Mouse (Mus musculus) CD4-positive, CD25-positive, alpha-beta regulatory T cell, adult 2 months (primary cell): ENCODE results near the gene Clca3a1.

Experiments used
- DNase-seq: peaks from one replicate; pipeline ENCODE4 v3.0.0-alpha.2; 2012; ENCODE audit warnings: low read depth, low spot score

Clca3a1 gene

GRCm38 (mm10) chr3:144719088-144719900, 41.5 kb downstream of the Clca3a1 start:
- peak; percentile 78 for DNase-seq

DNA sequence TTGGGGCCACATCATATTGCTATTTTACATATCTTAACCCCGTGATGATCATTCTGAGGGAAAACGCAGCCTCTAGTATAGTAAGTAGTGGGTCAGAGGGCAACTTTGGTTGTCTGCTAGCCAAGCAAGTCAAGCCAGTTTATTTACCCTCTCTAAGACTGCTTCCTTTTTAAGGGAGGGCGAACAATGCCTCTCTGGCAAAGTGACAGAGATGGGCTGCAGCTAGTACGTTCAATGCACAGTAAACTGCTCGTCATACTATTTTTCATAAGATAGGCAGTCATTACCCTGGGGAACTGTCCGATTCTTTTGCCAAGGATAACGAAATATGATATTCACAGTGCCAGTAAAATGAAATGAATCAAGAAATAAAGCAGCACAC, 42.1 kb downstream of the Clca3a1 start:
- DNase-seq = peak; percentile 21

DNA sequence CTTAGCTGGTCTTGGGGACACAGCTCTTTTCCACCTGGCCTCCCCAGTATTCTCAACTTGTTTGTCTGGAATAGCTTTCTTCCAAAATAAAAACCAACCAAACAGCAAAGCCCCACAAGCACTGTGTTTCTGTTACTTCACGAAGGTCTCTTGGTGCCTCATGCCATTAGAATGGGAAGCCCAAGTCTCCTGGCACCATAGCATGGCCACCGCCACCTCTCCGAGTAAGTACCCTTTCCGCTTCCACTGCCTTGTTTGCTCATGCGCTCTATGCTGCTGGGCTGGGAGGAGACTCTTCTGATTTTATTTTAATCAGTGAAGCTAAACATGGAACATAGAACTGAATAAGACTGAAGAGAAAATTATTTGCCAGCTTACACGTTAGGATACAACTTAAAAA, 42.9 kb downstream of the Clca3a1 start:
- DNase-seq = no peak

GRCm38 (mm10) chr3:144717121-144717520, 43.7 kb downstream of the Clca3a1 start:
- no peak for DNase-seq

- peak; percentile 46 for DNase-seq
These were observed 44.9 kb downstream of the Clca3a1 start for GRCm38 (mm10) chr3:144715901-144716300.

- no peak for DNase-seq
These were observed 45.7 kb downstream of the Clca3a1 start for GRCm38 (mm10) chr3:144715033-144715432.

DNA sequence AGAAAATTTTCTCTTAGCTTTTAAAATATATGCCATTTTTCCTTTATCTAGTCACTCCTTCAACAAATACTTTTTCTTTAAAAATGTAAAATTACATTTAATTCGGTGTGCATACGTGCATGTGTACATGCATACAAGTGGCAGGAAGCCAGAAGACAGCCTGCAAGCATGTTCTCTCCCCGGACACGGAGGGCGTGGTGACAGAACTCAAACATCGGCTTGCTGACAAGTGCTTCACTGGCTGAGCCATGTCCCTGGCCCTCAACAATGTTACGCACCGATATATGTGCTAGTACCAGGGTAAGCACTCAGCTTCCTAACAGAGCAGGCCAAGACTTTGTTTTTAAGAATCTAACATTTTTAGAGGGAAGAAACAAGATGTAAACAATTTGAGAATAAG, 46.2 kb downstream of the Clca3a1 start:
- DNase-seq = peak; percentile 46

DNA sequence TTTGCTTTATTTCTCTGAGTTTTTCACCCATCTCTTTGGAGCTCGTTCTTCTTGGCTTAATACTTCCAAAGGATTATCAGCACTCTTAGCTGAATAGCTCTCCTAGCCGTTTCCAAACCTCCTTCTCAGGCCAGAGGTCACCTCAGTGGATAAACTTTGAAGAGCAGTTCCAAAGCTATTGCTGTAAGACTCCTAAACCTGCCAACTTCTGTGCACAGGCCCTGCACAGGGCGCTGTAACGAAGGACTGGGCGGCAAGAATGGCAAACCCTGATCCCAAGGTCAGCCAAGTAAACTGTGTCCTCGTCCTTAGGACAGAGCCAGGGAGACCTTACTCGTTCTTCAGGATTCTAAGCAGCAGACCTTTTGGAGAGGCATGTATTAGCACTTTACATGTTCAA, 46.7 kb downstream of the Clca3a1 start:
- DNase-seq = no peak

DNA sequence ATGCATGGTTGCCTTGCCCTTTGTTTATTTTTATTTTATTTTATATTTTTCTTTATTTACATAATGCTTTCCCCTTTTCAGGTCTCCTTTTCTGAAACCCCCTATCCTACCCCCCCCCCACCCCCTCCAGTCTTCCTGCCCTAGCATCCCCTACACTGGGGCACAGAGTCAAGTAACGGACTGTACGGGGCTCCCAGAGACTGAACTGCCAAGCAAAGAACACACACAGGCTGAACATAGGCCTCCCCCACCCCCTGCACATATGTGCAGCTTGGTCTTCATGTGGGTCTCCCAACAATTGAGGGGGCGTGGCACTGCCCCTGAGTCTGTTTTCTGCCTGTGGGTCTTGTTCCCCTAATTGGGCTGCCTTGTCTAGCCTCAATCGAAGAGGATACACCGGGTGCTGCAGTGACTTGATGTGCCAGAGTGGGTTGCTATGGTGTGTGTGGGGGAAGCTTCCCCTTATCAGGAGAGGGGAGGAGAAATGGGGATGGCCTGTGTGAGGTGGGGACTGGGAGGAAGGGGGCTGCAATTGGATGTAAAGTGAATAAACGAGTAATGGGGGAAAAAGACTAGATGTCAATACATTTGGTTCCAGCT, 49.1 kb downstream of the Clca3a1 start:
- DNase-seq = no peak

DNA sequence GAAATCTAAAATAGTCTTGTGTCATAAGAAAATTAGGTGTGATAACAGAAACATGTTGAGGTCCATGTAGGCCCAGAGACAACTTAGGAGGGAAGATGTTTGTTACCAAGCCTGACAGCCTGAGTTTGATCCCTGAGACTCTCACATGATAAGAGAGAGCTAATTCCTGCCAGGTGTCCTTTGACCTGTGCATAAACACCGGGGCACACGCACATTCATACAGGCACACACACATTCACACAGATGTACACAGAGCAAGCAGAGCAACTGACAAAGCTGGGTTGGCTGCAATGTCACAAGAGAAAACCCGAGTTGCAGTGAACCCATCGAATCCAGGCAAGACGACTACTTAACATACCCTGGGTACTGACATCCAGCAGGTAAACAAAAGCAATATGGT, 52.2 kb downstream of the Clca3a1 start:
- no peak for DNase-seq

- DNase-seq = peak; percentile 50
These were observed 56.8 kb downstream of the Clca3a1 start for GRCm38 (mm10) chr3:144703959-144704358.

GRCm38 (mm10) chr3:144698790-144699433, 61.9 kb downstream of the Clca3a1 start:
- no peak for DNase-seq

DNA sequence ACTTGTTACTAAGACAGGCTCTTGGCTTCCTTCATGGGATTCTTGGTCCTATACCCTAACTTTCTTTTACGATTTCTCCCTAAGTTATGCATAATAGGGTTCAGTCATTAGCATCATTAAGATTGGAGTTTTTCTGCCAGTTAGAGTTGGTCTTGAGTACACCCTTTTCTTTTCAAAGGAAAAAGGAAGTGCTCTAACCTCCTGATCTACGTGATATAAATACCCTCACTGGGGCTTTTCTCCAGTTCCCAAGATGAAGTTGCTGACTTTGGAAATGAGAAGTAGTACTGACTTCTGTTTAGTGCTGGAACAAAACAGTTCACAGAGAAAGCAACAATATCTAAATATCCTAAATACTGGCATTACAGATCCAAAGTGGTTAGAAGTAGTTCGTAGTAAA, 62.8 kb downstream of the Clca3a1 start:
- no peak for DNase-seq

DNA sequence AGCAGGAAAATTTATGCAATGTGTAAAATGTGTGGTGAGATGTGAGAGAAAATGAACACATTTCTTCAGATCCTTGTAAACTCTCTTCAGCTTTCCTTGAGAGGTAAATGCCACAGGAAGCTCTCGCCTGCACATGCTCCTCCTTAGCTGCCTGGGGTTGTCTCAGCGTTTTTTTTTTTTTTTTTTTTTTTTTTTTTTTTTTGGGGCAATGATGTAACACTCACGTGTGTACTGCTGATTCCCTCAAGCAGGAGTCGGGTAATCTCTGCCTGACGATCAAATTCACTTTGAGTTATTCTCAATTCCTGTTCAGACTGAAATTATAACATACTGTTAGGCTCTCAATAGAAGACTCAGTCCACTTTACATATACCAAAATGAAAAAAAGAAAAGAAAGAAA, 63.6 kb downstream of the Clca3a1 start:
- DNase-seq = peak; percentile 18

GRCm38 (mm10) chr3:144694941-144695340, 65.8 kb downstream of the Clca3a1 start:
- no peak for DNase-seq

DNA sequence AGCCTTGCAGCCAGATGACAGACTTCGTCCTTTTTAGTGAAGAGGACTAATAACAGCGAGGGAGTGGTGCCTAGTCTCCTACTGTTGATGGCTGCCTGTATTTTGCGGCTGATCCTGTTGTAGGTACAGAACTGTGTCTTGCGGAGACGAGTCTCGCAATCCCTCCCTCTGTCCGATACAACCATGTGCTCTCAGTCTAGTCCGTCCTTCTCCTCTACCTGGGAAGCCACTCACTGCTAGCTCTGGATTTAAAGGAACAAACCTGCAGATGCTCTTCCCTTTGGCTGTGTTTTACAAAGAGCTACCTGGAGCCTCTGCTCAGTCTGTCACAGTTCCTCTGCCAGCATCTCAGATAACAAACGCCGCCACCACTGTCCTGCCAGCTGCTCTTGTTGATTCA, 66.7 kb downstream of the Clca3a1 start:
- DNase-seq = no peak

DNA sequence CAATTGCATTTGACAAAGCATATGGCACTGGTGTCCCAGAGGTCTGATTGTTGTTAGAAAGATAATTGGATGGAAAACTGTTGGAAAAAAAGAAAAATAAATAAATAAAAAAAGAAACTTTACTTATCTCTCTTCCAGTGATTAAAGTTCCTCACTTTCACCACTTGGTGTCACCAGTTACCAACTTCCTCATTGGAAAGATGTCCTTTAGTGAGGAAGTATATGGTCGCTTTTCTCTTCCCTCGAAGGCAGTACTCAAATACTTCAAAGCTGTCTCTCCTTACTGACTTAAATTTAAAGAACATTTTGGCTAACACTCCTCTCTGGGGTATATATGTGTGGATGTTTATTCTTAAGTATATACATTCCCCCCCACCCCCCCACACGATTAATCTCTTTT, 68.7 kb downstream of the Clca3a1 start:
- DNase-seq = peak; percentile 68

GRCm38 (mm10) chr3:144689236-144689635, 71.5 kb downstream of the Clca3a1 start:
- peak; percentile 37 for DNase-seq

DNA sequence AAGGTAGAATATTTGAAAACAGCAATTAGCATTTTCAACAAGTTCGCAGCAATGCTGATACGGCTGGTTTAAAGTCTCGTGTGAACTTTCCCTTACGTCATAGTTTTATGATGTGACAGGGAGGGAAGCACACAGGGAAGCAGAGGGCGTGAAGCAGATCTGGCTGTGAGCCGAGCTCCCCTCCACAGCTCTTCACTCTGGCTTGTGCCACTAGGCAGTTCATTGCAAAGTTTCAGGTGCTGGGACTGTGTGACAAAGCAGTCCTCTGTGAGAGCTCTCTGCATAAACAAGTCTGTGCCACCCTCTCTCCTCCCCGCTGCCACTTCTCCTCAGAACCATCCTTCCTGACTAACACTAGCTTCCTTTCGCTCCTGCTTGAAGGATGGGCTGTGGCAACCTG, 72.5 kb downstream of the Clca3a1 start:
- no peak for DNase-seq

- DNase-seq = no peak
These were observed 73.2 kb downstream of the Clca3a1 start for GRCm38 (mm10) chr3:144687618-144688017.

GRCm38 (mm10) chr3:144686146-144686545, 74.6 kb downstream of the Clca3a1 start:
- no peak for DNase-seq

DNA sequence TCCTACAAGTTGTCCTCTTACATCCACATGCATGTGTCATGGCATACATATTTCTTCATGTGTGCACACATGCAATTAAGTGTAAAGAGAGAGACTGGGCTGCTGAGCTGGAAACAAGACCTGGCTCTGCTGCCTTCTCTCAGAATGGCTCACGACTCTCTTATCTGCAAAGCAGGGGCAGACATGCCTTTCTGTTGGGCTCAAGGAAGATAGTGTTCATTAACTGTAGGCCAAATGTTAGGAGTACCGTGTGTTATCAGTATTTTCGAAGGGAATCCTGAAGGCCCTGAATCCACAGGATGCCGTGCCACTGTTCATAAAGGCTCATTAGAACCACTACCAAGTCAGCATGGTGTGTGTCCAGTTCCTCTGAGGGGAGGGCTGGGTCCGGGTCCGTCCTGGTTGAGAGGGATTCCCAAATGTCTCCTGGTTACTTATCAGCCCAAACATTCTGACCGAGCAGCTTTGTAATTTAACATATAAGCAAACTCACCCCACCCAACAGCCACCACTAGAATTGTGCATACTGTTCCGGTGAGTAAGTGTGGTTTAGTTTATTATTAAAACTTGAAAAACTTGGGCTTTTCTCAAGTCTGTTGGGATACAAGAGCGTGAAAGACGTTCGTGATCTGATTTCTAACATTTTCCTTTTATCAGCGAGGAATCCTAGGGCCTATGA, 77.5 kb downstream of the Clca3a1 start:
- DNase-seq = no peak
